Mouse (Mus musculus) liver, embryonic 16.5 days (tissue): ENCODE data around the gene Zfp961. TPM values are rescaled to one million over a fixed set of nuclear protein-coding genes. Genes with fewer than 3 reads are reported as not detected.
"Not testable (repeated sequence)": the region's sequence is repeated elsewhere in the genome, so short reads cannot be mapped to it uniquely, and the experiment has no call there.

Source experiments
- ATAC-seq: fragments of 200-750 bp; cut with Nextera tagmentation; 2 replicates; pipeline ENCODE4 v1.8.0; 2017; ENCODE audit warnings: low read depth, mild to moderate bottlenecking, moderate number of reproducible peaks, moderate library complexity
- H3K27ac ChIP-seq: fragments of 300-500 bp; sonication (generic); 2 replicates; pipeline ENCODE4 v1.5.1; 2014; ENCODE audit warnings: mild to moderate bottlenecking, low read length
- H3K27me3 ChIP-seq: fragments of 300-500 bp; sonication (generic); 2 replicates; pipeline ENCODE4 v1.6.1; 2014; ENCODE audit warnings: low read depth, low read length, mixed read lengths; ENCODE audit not compliant: control insufficient read depth, insufficient read depth
- H3K36me3 ChIP-seq: fragments of 300-500 bp; sonication (generic); 2 replicates; pipeline ENCODE4 v1.6.1; 2014; ENCODE audit warnings: mild to moderate bottlenecking; ENCODE audit not compliant: control insufficient read depth, insufficient read depth
- H3K4me1 ChIP-seq: fragments of 300-500 bp; sonication (generic); 2 replicates; pipeline ENCODE4 v1.6.1; 2014; ENCODE audit warnings: low read depth, low read length, mixed read lengths; ENCODE audit not compliant: control insufficient read depth
- H3K4me2 ChIP-seq: fragments of 300-500 bp; sonication (generic); 2 replicates; pipeline ENCODE4 v1.6.1; 2014; ENCODE audit warnings: low read depth, low read length, mixed read lengths
- H3K4me3 ChIP-seq: fragments of 300-500 bp; sonication (generic); 2 replicates; pipeline ENCODE4 v1.5.1; 2014; ENCODE audit warnings: low read depth, mild to moderate bottlenecking, low read length
- H3K9ac ChIP-seq: fragments of 300-500 bp; sonication (generic); 2 replicates; pipeline ENCODE4 v1.6.1; 2014; ENCODE audit warnings: low read depth, low read length
- H3K9me3 ChIP-seq: fragments of 300-500 bp; sonication (generic); replicated peaks from 2 replicates; pipeline ENCODE4 v1.6.1; 2016; ENCODE audit warnings: low read length; ENCODE audit not compliant: control insufficient read depth
- WGBS: fragments of 180-500 bp; shearing (Covaris S2); extraction: QIAGEN DNeasy Blood & Tissue Kit; methylation state at CpG from one replicate; pipeline ENCODE4 v1.1.7; 2014; ENCODE audit not compliant: insufficient replicate concordance; 5-methylcytosine and 5-hydroxymethylcytosine counted together
- polyA plus RNA-seq: library from polyadenylated mRNA; unstranded; fragments of >200 nt; fragmentation: Nextera tagmentation; extraction: Ambion mirVana; gene quantifications from 2 replicates; pipeline ENCODE4 v1.2.1, GENCODE M21; 2015

Gene Zfp961
- polyA plus RNA-seq, 1 experiment from 2014 or later = 6.1 TPM

GRCm38 (mm10) chr8:72019022-72019421, 68.2 kb downstream of the Zfp961 start:
- not testable (repeated sequence) for H3K27ac ChIP-seq, H3K4me3 ChIP-seq, H3K9me3 ChIP-seq, H3K36me3 ChIP-seq, H3K4me2 ChIP-seq, ATAC-seq, H3K4me1 ChIP-seq, H3K9ac ChIP-seq, H3K27me3 ChIP-seq
- WGBS = 59% methylated on average over 1 of the region's 1 CpGs

GRCm38 (mm10) chr8:72019816-72020215, 69.0 kb downstream of the Zfp961 start:
- no peak overlapping the region for H3K27ac ChIP-seq
- no peak overlapping the region for H3K4me2 ChIP-seq
- no peak overlapping the region for H3K9ac ChIP-seq
- H3K4me1 ChIP-seq = no peaks in the 10 kb centered on the region
- H3K9me3 ChIP-seq = no peaks in the 10 kb centered on the region
- H3K27me3 ChIP-seq = no peaks in the 10 kb centered on the region
- H3K4me3 ChIP-seq = no peak overlapping the region
- ATAC-seq = no peak
- WGBS = 27% methylated on average over 2 of the region's 2 CpGs
- H3K36me3 ChIP-seq = no peaks in the 10 kb centered on the region

GRCm38 (mm10) chr8:72024886-72025285, 74.0 kb downstream of the Zfp961 start:
- not testable (repeated sequence) for H3K9ac ChIP-seq, H3K27ac ChIP-seq, H3K4me2 ChIP-seq, H3K9me3 ChIP-seq, H3K4me1 ChIP-seq, ATAC-seq, H3K36me3 ChIP-seq, H3K27me3 ChIP-seq, H3K4me3 ChIP-seq
- 9% methylated on average over 4 of the region's 9 CpGs for WGBS

GRCm38 (mm10) chr8:72032926-72033325, 82.1 kb downstream of the Zfp961 start:
- 25% methylated on average over 4 of the region's 4 CpGs for WGBS
- not testable (repeated sequence) for H3K9me3 ChIP-seq, H3K36me3 ChIP-seq, H3K27me3 ChIP-seq, H3K4me2 ChIP-seq, H3K9ac ChIP-seq, ATAC-seq, H3K4me1 ChIP-seq, H3K4me3 ChIP-seq, H3K27ac ChIP-seq

GRCm38 (mm10) chr8:72040918-72041317, 90.1 kb downstream of the Zfp961 start, which contains the start of gene Olfr372:
Gene Olfr372 (plus strand): TSS chr8:72041218.
- H3K9me3 ChIP-seq, ATAC-seq, H3K4me2 ChIP-seq, H3K4me3 ChIP-seq, H3K4me1 ChIP-seq, H3K27ac ChIP-seq, H3K27me3 ChIP-seq, H3K9ac ChIP-seq, H3K36me3 ChIP-seq: not testable (repeated sequence)
- WGBS = 62% methylated on average over 4 of the region's 4 CpGs

GRCm38 (mm10) chr8:72042493-72042892, 91.7 kb downstream of the Zfp961 start:
- Histone ChIP-seq H3K9ac (no peak overlapping the region), H3K27me3 (no peaks in the 10 kb centered on the region), H3K4me2 (no peak overlapping the region), H3K36me3 (no peaks in the 10 kb centered on the region), H3K4me3 (no peak overlapping the region), H3K27ac (no peak overlapping the region), H3K9me3 (no peaks in the 10 kb centered on the region), H3K4me1 (no peaks in the 10 kb centered on the region)
- WGBS = 56% methylated on average over 1 of the region's 1 CpGs
- no peak for ATAC-seq

Other genes with a start within 250 kb of the Zfp961 start
- 4.9 and 5.5 TPM in 2 replicates for gene B3gnt3, start 249.2 kb upstream of the Zfp961 start, polyA plus RNA-seq
- 21.1 and 24.5 TPM in 2 replicates for gene Fcho1, start 225.3 kb upstream of the Zfp961 start, polyA plus RNA-seq
- 1.3 and 1.8 TPM in 2 replicates for gene Zfp709, start 69.0 kb upstream of the Zfp961 start, polyA plus RNA-seq
- 0.63 and 0.77 TPM in 2 replicates for gene Zfp882, start 42.4 kb upstream of the Zfp961 start, polyA plus RNA-seq
- gene Zfp617, start 42.4 kb upstream of the Zfp961 start, polyA plus RNA-seq = 7.6 and 8.6 TPM in 2 replicates
- gene Cyp4f18, start 58.6 kb downstream of the Zfp961 start, polyA plus RNA-seq = 3.6 and 4.0 TPM in 2 replicates
- gene Olfr372, start 90.2 kb downstream of the Zfp961 start, polyA plus RNA-seq = not detected in 2 replicates
- not detected in 2 replicates for gene Olfr373, start 132.1 kb downstream of the Zfp961 start, polyA plus RNA-seq
- gene Olfr374, start 156.0 kb downstream of the Zfp961 start, polyA plus RNA-seq = not detected in 2 replicates
- 77.7 and 84.6 TPM in 2 replicates for gene Tpm4, start 183.9 kb downstream of the Zfp961 start, polyA plus RNA-seq
- gene Rab8a, start 210.2 kb downstream of the Zfp961 start, polyA plus RNA-seq = 68.0 and 71.6 TPM in 2 replicates
- gene Hsh2d, start 238.6 kb downstream of the Zfp961 start, polyA plus RNA-seq = 0.22 and 0.30 TPM in 2 replicates